Mouse (Mus musculus) heart, embryonic 15.5 days (tissue): Measurements from ENCODE around the gene Amd1. TPM values are rescaled to one million over a fixed set of nuclear protein-coding genes. Genes with fewer than 3 reads are reported as not detected.

ENCODE experiments used
- ATAC-seq: fragments of 200-750 bp; cut with Nextera tagmentation; replicated peaks from 2 replicates; pipeline ENCODE4 v1.8.0; 2017; ENCODE audit warnings: low read depth, moderate TSS enrichment; ENCODE audit not compliant: insufficient number of reproducible peaks, insufficient read depth, low FRiP score
- H3K27ac ChIP-seq: fragments of 300-500 bp; sonication (generic); 2 replicates; pipeline ENCODE4 v1.5.1; 2015; ENCODE audit warnings: mild to moderate bottlenecking, inconsistent platforms
- H3K27me3 ChIP-seq: fragments of 300-500 bp; sonication (generic); 2 replicates; pipeline ENCODE4 v1.6.1; 2015; ENCODE audit warnings: inconsistent platforms
- H3K36me3 ChIP-seq: fragments of 300-500 bp; sonication (generic); 2 replicates; pipeline ENCODE4 v1.6.1; 2015; ENCODE audit warnings: mild to moderate bottlenecking, inconsistent platforms
- H3K4me1 ChIP-seq: fragments of 300-500 bp; sonication (generic); replicated peaks from 2 replicates; pipeline ENCODE4 v1.6.1; 2015; ENCODE audit warnings: inconsistent platforms
- H3K4me2 ChIP-seq: fragments of 300-500 bp; sonication (generic); 2 replicates; pipeline ENCODE4 v1.6.1; 2015; ENCODE audit warnings: inconsistent platforms, mild to moderate bottlenecking, moderate library complexity
- H3K4me3 ChIP-seq: fragments of 300-500 bp; sonication (generic); 2 replicates; pipeline ENCODE4 v1.5.1; 2015; ENCODE audit warnings: mild to moderate bottlenecking, inconsistent platforms
- H3K9ac ChIP-seq: fragments of 300-500 bp; sonication (generic); 2 replicates; pipeline ENCODE4 v1.6.1; 2015; ENCODE audit warnings: mild to moderate bottlenecking, inconsistent platforms
- H3K9me3 ChIP-seq: fragments of 300-500 bp; sonication (generic); replicated peaks from 2 replicates; pipeline ENCODE4 v1.6.1; 2016; ENCODE audit warnings: inconsistent platforms
- WGBS: fragments of 180-500 bp; shearing (Covaris S2); methylation state at CpG from one replicate; pipeline ENCODE4 v1.1.7; 2015; ENCODE audit warnings: mixed read lengths; 5-methylcytosine and 5-hydroxymethylcytosine counted together
- polyA plus RNA-seq: library from polyadenylated mRNA; unstranded; fragments of >200 nt; fragmentation: Nextera tagmentation; extraction: Ambion mirVana; gene quantifications from 2 replicates; pipeline ENCODE4 v1.2.1, GENCODE M21; 2015

Amd1 gene
- 34.5 and 34.7 TPM in 2 replicates for polyA plus RNA-seq

DNA sequence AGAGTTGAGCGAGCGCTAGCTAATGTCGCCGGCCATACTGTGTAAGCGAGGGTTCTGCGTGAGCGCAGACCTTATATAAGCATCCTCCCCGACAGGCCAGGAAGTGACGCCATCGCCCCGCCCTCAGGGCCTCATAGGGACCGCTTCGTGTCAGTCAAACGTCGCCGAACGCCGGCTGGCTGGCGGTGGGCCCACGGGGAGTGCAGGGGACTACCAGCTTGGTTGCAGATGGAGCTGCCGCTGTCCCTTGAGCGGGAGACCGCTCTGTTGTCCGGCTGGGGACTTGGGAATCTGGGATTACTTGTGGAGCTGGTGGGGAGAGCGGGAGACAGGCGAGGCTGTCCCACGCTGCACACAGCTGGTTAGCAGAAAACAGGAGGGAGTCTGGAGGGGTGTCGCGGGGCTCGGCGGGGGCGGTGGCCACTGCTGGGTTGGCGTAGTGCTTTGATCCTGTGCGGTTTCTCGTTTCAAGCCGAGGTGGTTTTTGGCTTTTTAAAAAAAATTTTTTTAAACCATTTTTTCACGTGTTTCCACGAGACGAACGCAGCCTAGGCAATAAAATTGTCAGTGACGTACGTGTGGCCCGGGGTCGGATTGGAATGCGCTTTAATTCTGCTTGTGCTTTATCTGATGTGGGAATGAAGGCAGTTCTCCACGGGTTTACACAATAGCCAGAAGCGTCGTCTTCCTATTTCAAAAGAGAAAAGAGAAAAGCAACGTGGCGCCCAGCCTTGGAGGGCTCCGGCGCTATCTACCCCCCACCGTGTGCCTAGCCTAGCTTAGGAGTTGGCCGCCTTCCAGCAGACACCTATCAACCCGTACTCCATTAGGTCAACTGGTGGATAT, at the start of gene Amd1:
Amd1 (minus strand) TSS at position 47 of the 846 bp plus-strand sequence.
- Histone ChIP-seq H3K27me3 (no peaks in the 10 kb centered on the region), H3K4me2 (peak within 1 kb of the TSS; percentile 86), H3K9ac (peak within 1 kb of the TSS; percentile 98), H3K4me1 (peaks cover 19% of the 10 kb centered on the region), H3K27ac (peak within 1 kb of the TSS; percentile 100), H3K36me3 (no peaks in the 10 kb centered on the region), H3K9me3 (no peaks in the 10 kb centered on the region), H3K4me3 (peak within 1 kb of the TSS; percentile 96)
- under 1% methylated on average over 55 of the region's 55 CpGs for WGBS
- peak; percentile 95 for ATAC-seq

DNA sequence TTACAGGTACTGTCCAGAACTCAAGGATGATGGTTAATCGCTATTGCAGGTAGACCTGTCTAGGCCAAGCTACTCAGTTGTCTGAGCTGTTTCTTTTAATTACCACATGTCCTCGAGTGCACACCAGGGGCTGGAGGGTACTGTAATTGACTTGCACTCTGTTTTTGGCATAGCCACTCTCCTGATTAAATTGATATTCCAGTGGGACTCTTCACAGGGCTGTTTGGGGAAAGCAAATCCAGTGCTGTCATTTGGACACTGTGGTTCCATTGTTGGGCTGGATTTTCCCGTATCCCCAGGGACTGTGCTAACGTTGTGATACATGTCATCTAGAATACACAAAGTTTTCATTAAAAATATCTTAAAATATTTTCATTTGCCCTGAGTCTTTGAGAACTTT, 49.2 kb upstream of the Amd1 start:
- Histone ChIP-seq H3K27me3 (no peaks in the 10 kb centered on the region), H3K9me3 (no peaks in the 10 kb centered on the region), H3K36me3 (no peaks in the 10 kb centered on the region), H3K27ac (no peak overlapping the region), H3K4me2 (peak overlapping the region; percentile 80; the same call in 1 of the 2 replicates), H3K4me3 (no peak overlapping the region), H3K9ac (no peak overlapping the region), H3K4me1 (peaks cover 21% of the 10 kb centered on the region; the same call in 1 of the 2 replicates)
- 68% methylated on average over 4 of the region's 4 CpGs for WGBS
- ATAC-seq, result no peak

DNA sequence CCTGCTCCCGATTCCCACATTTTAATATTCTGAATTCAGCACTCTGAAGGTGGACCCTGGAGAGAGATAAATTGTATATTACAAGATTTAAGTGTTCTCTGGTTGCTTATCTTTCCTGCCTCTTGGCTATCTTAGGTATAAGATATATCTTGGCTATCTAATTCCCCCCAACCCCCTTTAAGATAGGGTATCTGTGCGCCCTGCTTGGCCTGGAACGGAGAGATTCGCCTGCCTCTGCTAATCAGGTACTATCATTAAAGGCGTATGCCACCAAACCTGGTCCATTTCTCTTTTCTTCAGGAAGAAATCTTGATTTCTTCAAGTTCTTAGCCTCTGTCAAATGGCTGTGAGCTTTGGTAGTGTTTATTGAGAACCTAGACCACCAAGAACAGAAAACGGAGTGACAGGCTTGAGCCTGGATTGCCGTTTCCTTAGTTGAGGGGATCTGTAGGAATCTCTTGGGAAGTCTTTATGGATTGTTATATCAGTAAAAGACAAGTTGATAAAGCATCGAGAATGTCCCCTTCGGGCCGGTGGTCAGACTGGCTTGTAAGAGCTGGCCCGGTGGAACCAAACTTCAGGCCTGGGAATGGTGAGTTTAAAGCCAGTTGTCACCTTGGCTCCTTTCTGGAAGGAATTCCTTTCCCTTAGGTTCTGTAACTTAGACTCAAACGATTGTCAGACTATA, 48.4 kb upstream of the Amd1 start:
- 40% methylated on average over 12 of the region's 12 CpGs for WGBS
- no peak for ATAC-seq
- Histone ChIP-seq H3K4me3 (peak overlapping the region; percentile 97), H3K4me1 (peaks cover 18% of the 10 kb centered on the region; the same call in 1 of the 2 replicates), H3K27me3 (no peaks in the 10 kb centered on the region), H3K9ac (peak overlapping the region; percentile 88), H3K9me3 (no peaks in the 10 kb centered on the region), H3K27ac (peak overlapping the region; percentile 96), H3K4me2 (peak overlapping the region; percentile 80), H3K36me3 (no peaks in the 10 kb centered on the region)

- H3K27ac ChIP-seq, result peak overlapping the region; percentile 96
- WGBS, result under 1% methylated on average over 62 of the region's 62 CpGs
- peak; percentile 35 for ATAC-seq
- H3K9ac ChIP-seq, result peak overlapping the region; percentile 88
- H3K36me3 ChIP-seq, result no peaks in the 10 kb centered on the region
- no peaks in the 10 kb centered on the region for H3K9me3 ChIP-seq
- peak overlapping the region; percentile 80 for H3K4me2 ChIP-seq
- H3K27me3 ChIP-seq, result no peaks in the 10 kb centered on the region
- peak overlapping the region; percentile 97 for H3K4me3 ChIP-seq
- peaks cover 17% of the 10 kb centered on the region; the same call in 1 of the 2 replicates for H3K4me1 ChIP-seq
Measured at GRCm38 (mm10) chr10:40349631-40350177, 47.7 kb upstream of the Amd1 start.

DNA sequence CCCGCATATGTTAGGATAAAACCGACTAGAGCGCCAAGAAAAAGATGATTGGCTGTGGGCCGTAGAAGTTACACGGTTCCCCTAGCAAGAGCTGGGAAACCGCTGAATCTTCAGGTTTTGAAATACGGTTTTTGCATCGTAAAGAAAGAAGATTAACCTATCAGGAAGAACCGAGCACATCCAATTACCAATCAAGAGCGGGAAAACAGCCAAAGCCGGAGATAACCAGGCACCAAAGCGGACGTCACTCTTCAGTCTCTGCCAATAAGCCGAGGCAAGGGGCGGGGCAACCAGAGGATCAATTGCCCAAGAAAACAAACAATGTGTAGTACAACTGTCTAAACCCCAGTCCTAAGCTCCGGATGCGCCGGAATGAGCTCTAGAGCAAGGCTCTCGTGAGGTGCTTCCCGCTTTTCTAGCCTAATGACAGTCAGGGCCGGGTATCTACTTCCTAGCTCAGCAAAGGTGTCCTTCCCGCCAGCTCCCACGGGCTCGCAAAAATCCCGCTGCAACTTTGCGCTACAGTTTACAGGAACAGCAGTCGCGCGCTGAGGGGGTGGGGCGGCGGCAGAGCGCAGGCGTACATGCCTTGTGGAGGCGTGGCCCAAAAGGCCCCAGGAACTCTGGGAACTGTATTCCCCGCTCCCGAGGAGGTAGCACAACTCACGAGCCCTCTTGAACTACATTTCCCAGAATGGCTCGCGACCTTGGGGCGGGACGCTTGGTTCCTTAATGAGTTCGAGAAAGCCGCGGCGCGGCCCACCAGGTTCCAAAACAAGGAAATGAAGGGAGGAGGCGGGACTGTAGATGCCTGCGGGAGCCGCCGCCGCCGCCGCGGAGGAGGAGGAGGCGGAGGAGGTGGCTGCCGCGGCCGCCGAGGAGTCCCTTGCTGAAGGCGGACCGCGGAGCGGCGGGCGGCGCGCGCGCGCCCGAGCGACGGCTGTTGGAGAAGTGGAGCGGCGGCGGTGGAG, 46.9 kb upstream of the Amd1 start:
- peak overlapping the region; percentile 80 for H3K4me2 ChIP-seq
- H3K4me3 ChIP-seq, result peak overlapping the region; percentile 97
- H3K9me3 ChIP-seq, result no peaks in the 10 kb centered on the region
- peak overlapping the region; percentile 96 for H3K27ac ChIP-seq
- H3K36me3 ChIP-seq, result no peaks in the 10 kb centered on the region
- H3K27me3 ChIP-seq, result no peaks in the 10 kb centered on the region
- peak; percentile 99 for ATAC-seq
- WGBS, result under 1% methylated on average over 73 of the region's 76 CpGs
- H3K9ac ChIP-seq, result peak overlapping the region; percentile 88
- peaks cover 15% of the 10 kb centered on the region; the same call in 1 of the 2 replicates for H3K4me1 ChIP-seq

DNA sequence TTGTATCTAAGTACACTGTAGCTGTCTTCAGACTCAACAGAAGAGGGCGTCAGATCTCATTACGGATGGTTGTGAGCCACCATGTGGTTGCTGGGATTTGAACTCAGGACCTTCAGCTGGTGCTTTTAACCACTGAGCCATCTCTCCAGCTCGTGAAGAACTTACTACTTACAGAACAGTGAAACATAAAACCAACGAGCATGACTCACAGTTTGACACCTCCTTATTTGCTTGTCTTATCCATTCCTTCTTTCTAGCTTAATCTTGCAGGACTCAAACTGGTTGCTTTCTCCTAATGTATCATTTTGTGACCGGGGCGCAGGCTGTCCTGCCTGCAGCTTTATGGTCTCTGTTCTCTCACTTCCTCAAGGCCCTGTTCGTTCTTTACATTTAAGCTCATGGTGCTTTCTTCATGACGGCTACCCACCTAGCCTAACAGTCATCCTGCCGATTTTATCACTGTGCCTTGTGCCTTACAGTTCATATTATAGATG, 45.5 kb upstream of the Amd1 start:
- Histone ChIP-seq H3K4me3 (peak overlapping the region; percentile 97), H3K27me3 (no peaks in the 10 kb centered on the region), H3K36me3 (no peaks in the 10 kb centered on the region), H3K4me2 (peak overlapping the region; percentile 66), H3K4me1 (peaks cover 15% of the 10 kb centered on the region; the same call in 1 of the 2 replicates), H3K9me3 (no peaks in the 10 kb centered on the region), H3K9ac (no peak overlapping the region; the same call in 1 of the 2 replicates), H3K27ac (0 out of 2 replicates have a peak overlapping the region, but pooled peaks have one; percentile 96)
- WGBS, result 63% methylated on average over 9 of the region's 9 CpGs
- no peak for ATAC-seq

DNA sequence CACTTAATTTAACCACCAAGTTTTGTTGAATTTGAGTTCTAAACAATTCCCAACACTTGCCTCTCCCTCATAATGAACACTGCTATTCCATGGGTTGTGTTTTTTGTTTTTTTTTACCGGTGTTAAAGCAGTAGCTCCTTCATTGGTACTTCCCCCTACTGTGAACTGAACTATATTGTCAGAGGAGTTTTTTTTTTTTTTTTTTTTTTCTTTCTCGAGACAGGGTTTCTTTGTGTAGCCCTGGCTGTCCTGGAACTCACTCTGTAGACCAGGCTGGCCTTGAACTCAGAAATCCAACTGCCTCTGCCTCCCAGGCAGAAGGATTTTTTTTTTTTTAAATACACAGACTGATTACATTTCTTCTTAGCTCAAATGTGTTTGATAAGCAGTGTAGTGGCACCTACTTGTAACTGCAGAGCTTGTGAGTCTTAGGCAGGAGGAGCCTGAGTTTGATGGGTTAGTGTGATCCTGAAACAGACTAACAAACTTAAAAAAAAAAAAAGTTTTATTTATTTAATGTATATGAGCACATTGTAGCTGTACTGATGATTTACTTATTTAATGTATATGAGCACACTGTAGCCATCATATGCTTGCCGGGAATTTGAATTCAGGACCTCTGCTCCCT, 44.9 kb upstream of the Amd1 start:
- 78% methylated on average over 3 of the region's 3 CpGs for WGBS
- Histone ChIP-seq H3K4me1 (peaks cover 15% of the 10 kb centered on the region; the same call in 1 of the 2 replicates), H3K4me3 (no peak overlapping the region), H3K4me2 (no peak overlapping the region), H3K9me3 (no peaks in the 10 kb centered on the region), H3K9ac (no peak overlapping the region), H3K27ac (no peak overlapping the region), H3K36me3 (no peaks in the 10 kb centered on the region), H3K27me3 (no peaks in the 10 kb centered on the region)
- ATAC-seq, result no peak

- Histone ChIP-seq H3K27ac (no peak overlapping the region), H3K9ac (no peak overlapping the region), H3K4me3 (no peak overlapping the region), H3K27me3 (no peaks in the 10 kb centered on the region), H3K4me2 (no peak overlapping the region), H3K4me1 (no peaks in the 10 kb centered on the region), H3K9me3 (no peaks in the 10 kb centered on the region), H3K36me3 (no peaks in the 10 kb centered on the region)
- WGBS, result 55% methylated on average over 4 of the region's 4 CpGs
- ATAC-seq, result no peak
Measured at GRCm38 (mm10) chr10:40342036-40342435, 40.0 kb upstream of the Amd1 start.

DNA sequence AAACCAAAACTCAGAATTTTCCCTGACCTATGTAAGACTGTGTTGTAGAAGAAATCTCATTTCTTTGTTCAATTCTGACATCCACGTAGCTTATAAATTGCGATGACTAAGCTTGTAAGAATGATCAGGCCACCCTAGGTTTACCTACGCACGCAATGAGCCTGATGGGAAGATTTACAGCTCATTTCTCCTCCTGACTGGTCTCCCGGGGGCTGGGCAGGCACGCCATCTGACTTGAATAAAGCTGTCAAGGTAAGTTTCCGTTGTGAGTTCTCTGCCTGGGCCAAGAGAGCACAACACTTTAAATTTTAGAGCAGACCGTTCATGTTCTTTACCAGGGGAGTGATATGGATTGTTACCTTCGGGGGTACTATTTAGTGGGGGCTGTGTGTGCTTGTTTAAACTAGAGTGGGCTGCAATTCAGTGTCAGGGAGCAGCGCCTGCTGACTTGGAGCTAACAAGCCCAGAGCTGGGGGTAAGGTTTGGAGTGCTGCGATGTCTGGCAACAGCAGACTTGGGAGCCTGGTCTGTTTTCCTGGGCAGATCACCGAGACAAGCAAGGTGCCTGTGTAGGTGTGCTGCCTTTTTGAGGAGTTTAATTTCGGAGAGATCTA, 37.5 kb upstream of the Amd1 start, which contains the start of gene Cdk19:
Cdk19 (plus strand) TSS at position 214 of the 614 bp plus-strand sequence.
- 39% methylated on average over 13 of the region's 13 CpGs for WGBS
- H3K27me3 ChIP-seq, result no peaks in the 10 kb centered on the region
- H3K4me3 ChIP-seq, result no peak within 1 kb of the TSS
- H3K27ac ChIP-seq, result no peak within 1 kb of the TSS
- no peaks in the 10 kb centered on the region for H3K9me3 ChIP-seq
- ATAC-seq, result no peak
- no peak within 1 kb of the TSS for H3K4me2 ChIP-seq
- no peaks in the 10 kb centered on the region for H3K4me1 ChIP-seq
- H3K36me3 ChIP-seq, result no peaks in the 10 kb centered on the region
- H3K9ac ChIP-seq, result no peak within 1 kb of the TSS

GRCm38 (mm10) chr10:40332864-40333263, 30.9 kb upstream of the Amd1 start:
- Histone ChIP-seq H3K27ac (no peak overlapping the region), H3K9me3 (no peaks in the 10 kb centered on the region), H3K27me3 (no peaks in the 10 kb centered on the region), H3K4me3 (no peak overlapping the region), H3K36me3 (no peaks in the 10 kb centered on the region), H3K9ac (no peak overlapping the region), H3K4me2 (no peak overlapping the region), H3K4me1 (peaks cover 4% of the 10 kb centered on the region)
- 75% methylated on average over 6 of the region's 6 CpGs for WGBS
- ATAC-seq, result no peak
